Mouse (Mus musculus) 416B (cell line): ENCODE measurements around the gene Heg1.

Source experiments
- DNase-seq: peaks from one replicate; pipeline ENCODE4 v3.0.0; 2011; ENCODE audit warnings: low read depth

Gene Heg1

GRCm38 (mm10) chr16:33677313-33677690 is 6.9 kb upstream of the Heg1 start:
- no peak for DNase-seq

- DNase-seq = no peak
These were observed 6.3 kb upstream of the Heg1 start for GRCm38 (mm10) chr16:33677901-33678300.

- DNase-seq = no peak
These were observed 3.9 kb upstream of the Heg1 start for GRCm38 (mm10) chr16:33680271-33680670.

GRCm38 (mm10) chr16:33680816-33681215 is 3.4 kb upstream of the Heg1 start:
- DNase-seq = no peak

- no peak for DNase-seq
These were observed 2.5 kb upstream of the Heg1 start for GRCm38 (mm10) chr16:33681661-33682060.

- no peak for DNase-seq
These were observed 1.5 kb upstream of the Heg1 start for GRCm38 (mm10) chr16:33682651-33683050.

- DNase-seq = no peak
These were observed 686 bp upstream of the Heg1 start for GRCm38 (mm10) chr16:33683206-33684161.

- peak; percentile 20 for DNase-seq
These were observed 832 bp downstream of the Heg1 start for GRCm38 (mm10) chr16:33684703-33685701.

- no peak for DNase-seq
These were observed 1.9 kb downstream of the Heg1 start for GRCm38 (mm10) chr16:33686056-33686455.

GRCm38 (mm10) chr16:33687724-33688123 is 3.6 kb downstream of the Heg1 start:
- no peak for DNase-seq

- DNase-seq = no peak
These were observed 7.0 kb downstream of the Heg1 start for GRCm38 (mm10) chr16:33690975-33691747.

GRCm38 (mm10) chr16:33693553-33693952 is 9.4 kb downstream of the Heg1 start:
- no peak for DNase-seq

- DNase-seq = no peak
These were observed 12.8 kb downstream of the Heg1 start for GRCm38 (mm10) chr16:33696811-33697575.

GRCm38 (mm10) chr16:33697576-33698276 is 13.6 kb downstream of the Heg1 start:
- no peak for DNase-seq

- DNase-seq = no peak
These were observed 14.2 kb downstream of the Heg1 start for GRCm38 (mm10) chr16:33698277-33698790.

- DNase-seq = no peak
These were observed 16.4 kb downstream of the Heg1 start for GRCm38 (mm10) chr16:33700584-33700983.

GRCm38 (mm10) chr16:33701872-33702271 is 17.7 kb downstream of the Heg1 start:
- no peak for DNase-seq

- no peak for DNase-seq
These were observed 20.1 kb downstream of the Heg1 start for GRCm38 (mm10) chr16:33704289-33704688.

GRCm38 (mm10) chr16:33705258-33705657 is 21.1 kb downstream of the Heg1 start:
- DNase-seq = no peak
